Mouse (Mus musculus) kidney, postnatal 4 days (tissue): ENCODE measurements around the gene Mcoln1.

Experiments used
- DNase-seq, 2 experiments: peaks; one replicate each; pipeline ENCODE4 v3.0.0; 2021; ENCODE audit warnings: mixed read lengths in 2 of 2

The Mcoln1 gene

GRCm38 (mm10) chr8:3499751-3500150, 506 bp upstream of the Mcoln1 start:
- DNase-seq, result no peak

- DNase-seq, result no peak
Measured at GRCm38 (mm10) chr8:3502217-3502616, 2.0 kb downstream of the Mcoln1 start.

GRCm38 (mm10) chr8:3507979-3508754, 7.9 kb downstream of the Mcoln1 start:
- DNase-seq, result no peak

DNA sequence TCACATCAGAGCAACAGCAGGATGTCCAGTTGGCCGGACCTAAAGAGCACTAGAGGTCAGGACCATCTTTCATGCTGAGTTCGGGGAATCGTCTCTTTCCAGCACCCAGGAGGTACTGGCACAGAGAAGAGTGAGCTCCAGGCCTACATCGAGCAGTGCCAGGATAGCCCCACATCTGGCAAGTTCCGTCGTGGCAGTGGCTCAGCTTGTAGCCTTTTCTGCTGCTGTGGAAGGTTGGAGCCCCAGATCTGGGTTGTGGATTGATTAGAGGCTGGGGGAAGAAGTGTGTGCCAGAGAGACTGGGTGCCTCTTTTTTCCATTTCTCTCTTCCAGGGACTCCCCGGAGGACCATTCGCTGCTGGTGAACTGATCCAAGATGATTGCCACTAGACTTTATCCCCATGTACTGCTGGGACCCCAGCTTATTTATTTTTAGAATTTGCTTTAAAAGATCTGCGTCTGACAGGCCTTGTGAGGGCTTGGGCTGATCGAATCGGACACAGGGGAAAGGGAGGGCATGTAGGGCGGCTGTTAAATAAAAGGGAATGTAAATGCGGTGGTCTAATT, 14.5 kb downstream of the Mcoln1 start:
- no peak for DNase-seq

DNA sequence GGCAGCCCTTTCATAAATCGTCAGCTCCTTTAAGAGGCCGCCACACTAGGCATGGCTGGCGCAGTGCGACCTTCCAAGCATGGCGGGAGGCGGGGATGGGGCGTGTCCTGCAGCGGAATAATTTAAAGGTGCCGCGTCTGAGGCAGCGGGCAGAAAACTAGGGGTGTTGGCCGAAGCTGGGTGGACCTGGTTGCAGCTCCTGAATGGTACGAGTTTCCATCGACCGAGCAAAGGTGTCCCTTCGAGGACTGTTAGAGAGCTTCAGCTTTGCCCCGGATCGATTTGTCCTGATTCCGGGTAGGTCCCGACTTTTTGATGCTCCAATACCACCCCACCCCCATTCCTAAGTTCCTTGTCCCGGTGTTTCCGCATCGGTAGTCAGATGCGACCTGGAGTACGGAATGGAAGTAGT, 15.0 kb downstream of the Mcoln1 start, which contains the start of gene Pnpla6:
Pnpla6 (plus strand) TSS at position 125 of the 412 bp plus-strand sequence.
- peak; percentile 92 to 94 for DNase-seq

- DNase-seq, result peak; percentile 64 to 77
Measured at GRCm38 (mm10) chr8:3515771-3516417, 15.6 kb downstream of the Mcoln1 start.

DNA sequence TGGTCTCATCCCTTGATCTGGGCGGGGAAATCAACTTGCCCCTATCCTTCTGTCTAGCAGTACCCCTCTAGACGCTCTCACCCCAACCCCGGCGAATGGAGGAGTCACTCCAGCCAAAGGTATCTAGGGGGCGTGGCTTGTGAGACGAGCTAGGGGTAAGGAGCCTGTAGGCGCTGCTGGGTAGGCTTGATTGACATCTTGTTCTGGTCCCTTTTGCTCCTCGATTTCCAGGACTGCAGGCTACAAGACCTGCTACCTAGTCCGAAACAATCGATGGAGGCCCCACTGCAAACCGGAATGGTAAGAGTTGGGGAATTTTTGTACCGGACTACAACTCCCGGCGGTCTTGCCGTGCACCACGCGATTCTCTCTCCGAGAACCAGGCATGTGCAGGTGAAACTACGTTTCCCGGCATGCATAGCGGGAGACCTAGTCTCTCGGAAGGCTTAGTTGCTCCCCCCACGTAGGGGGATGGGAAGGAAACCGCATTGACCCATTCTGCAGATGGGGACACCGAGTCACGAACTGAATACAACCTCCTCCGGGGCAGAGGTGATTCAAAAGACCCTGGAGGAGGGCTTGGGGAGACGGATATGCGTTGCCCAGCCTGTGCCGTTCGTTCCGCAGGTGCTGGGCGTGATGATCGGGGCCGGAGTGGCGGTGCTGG, 16.3 kb downstream of the Mcoln1 start:
- DNase-seq, result peak; percentile 94 to 96

DNA sequence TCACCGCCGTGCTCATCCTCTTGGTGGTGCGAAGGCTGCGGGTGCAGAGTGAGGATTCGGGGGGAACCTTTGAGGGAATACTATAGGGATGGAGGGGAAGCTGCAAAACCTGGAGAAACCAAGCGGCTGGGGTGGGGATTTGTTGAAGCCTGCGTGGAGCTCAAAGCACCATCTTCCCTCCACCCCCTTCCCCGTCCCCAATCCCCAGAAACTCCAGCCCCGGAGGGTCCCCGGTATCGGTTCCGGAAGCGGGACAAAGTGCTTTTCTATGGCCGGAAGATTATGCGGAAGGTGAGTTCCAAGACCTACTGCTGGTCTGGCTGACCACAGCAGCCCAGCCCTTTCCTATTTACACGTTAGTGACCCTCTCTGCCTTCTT, 16.8 kb downstream of the Mcoln1 start:
- DNase-seq, result peak; percentile 56 to 67

DNA sequence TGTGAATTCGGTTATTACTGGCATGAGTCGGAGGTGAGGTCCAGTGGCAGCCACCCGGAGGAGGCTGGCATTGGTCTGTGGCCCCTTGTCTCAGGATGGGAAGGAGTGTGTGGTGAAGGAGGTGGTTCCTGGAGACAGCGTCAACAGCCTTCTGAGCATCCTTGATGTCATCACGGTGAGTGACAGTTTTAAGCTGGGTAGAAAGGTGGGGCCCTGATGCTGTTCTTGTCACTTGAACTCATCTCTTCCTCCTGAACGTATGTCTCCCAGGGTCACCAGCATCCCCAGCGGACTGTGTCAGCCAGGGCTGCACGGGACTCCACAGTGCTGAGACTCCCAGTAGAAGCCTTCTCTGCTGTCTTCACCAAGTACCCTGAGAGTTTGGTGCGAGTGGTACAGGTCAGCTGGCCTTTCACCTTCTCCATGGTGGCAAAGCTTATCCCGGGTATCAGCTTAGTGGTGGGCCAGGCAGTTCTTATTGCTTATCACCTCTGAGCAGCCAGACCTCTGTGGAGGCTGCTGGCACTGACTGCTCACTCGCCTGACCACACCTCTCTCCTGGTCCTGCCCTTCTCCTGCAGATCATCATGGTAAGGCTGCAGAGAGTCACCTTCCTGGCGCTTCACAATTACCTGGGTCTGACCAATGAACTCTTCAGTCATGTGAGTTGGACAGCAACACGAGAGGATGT, 21.9 kb downstream of the Mcoln1 start:
- DNase-seq, result no peak

DNA sequence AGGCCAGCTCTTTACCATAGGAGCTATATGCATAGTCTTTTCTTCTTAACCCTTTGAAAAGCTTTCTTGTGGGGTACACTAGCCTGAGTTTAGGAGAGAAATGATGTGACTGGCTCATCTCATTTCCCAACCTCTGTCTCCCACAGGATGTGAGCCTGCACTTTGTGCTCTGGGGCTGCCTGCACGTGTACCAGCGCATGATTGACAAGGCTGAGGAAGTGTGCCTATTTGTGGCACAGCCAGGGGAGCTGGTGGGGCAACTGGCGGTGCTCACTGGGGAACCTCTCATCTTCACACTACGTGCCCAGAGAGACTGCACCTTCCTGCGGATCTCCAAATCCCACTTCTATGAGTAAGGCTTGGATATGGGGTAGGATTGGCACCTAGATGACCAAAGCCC, 30.6 kb downstream of the Mcoln1 start:
- DNase-seq, result no peak

DNA sequence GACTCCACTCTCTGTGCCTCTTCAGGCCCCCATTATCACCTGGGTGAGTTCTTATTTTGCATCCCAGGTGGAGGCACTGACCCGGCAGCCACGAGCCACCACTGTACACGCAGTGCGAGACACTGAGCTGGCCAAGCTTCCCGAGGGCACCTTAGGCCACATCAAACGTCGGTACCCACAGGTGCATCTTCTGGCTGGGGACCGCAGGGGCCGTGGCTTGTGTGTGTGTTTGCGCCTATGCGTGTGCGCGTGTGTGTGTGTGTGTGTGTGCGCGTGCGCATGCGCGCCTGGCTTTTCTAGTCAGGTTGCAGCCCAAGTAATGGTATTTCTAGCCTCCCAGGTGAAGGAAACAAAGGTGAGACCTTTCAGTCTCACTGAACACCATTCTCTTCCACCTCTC, 31.7 kb downstream of the Mcoln1 start:
- DNase-seq, result no peak

- DNase-seq, result no peak
Measured at GRCm38 (mm10) chr8:3536053-3536841, 36.0 kb downstream of the Mcoln1 start.

- no peak for DNase-seq
Measured at GRCm38 (mm10) chr8:3536940-3537339, 36.7 kb downstream of the Mcoln1 start.

GRCm38 (mm10) chr8:3537666-3538065, 37.4 kb downstream of the Mcoln1 start:
- DNase-seq, result no peak

DNA sequence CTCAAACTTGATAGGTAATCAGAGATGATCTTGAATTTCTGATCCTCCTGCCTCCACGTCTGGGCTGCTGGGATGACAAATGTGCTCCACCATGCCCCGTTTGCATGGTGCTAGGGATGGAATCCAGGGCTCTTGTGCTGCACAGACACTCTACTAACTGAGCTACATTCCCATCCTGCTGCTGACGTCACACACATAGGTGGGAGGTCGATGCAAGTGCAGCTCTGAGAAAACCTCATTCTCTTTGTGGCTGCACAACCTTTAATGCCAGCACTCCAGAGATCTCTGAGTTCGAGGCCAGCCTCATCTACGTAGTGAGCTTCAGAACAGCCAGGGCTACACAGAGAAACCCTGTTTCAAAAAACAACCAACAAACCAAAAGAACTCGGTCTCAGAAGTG, 38.9 kb downstream of the Mcoln1 start:
- DNase-seq, result no peak

GRCm38 (mm10) chr8:3540076-3540475, 39.8 kb downstream of the Mcoln1 start:
- DNase-seq, result no peak

DNA sequence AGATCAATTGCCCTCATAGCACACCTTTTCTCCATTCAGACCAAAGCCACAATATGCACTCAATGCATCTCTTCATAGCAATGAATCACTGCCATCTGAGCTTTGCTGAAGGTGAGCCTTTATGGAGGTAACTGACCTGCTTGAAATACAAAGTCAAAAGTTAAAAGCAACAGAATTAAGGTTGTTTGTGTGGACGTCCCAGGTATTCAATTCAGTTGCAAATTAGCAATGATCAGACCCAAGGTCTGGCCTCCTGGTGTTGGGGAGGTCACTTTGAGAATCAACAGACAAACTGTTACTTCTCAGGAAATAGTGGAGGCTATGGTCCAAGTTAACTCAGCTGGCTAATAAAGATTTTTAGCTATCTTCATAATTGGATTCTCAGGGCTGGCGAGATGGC, 46.3 kb downstream of the Mcoln1 start:
- no peak for DNase-seq

- no peak for DNase-seq
Measured at GRCm38 (mm10) chr8:3552240-3552639, 52.0 kb downstream of the Mcoln1 start.

DNA sequence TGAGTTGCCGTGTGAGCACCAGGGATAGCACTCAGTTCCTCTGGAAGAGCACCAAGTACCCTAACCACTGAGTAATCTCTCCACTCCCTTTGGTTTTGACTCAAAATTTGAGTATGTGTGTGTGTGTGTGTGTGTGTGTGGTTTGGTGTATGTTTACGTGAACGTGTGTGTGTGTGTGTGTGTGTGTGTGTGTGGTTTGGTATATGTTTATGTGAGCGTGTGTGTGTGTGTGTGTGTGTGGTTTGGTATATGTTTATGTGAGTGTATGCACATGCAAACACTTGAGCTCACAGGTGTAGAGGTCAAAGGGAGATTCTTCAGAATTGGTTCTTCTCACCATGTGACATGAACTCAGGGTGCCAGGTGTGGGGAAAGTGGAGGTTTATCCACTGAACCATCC, 55.9 kb downstream of the Mcoln1 start:
- no peak for DNase-seq
